Mouse (Mus musculus) embryonic facial prominence, embryonic 15.5 days (tissue): ENCODE measurements around the gene Rfc2. TPM values are rescaled to one million over a fixed set of nuclear protein-coding genes. Genes with fewer than 3 reads are reported as not detected.

Source experiments
- ATAC-seq: fragments of 200-750 bp; cut with Nextera tagmentation; 2 replicates; pipeline ENCODE4 v1.8.0; 2017; ENCODE audit warnings: low read depth, moderate TSS enrichment; ENCODE audit not compliant: insufficient number of reproducible peaks, low FRiP score, low TSS enrichment
- H3K27ac ChIP-seq: fragments of 300-500 bp; sonication (generic); replicated peaks from 2 replicates; pipeline ENCODE4 v1.5.1; 2015; ENCODE audit warnings: mild to moderate bottlenecking, inconsistent platforms
- H3K27me3 ChIP-seq: fragments of 300-500 bp; sonication (generic); 2 replicates; pipeline ENCODE4 v1.6.1; 2015; ENCODE audit warnings: inconsistent platforms
- H3K36me3 ChIP-seq: fragments of 300-500 bp; sonication (generic); 2 replicates; pipeline ENCODE4 v1.6.1; 2015; ENCODE audit warnings: mild to moderate bottlenecking, inconsistent platforms
- H3K4me1 ChIP-seq: fragments of 300-500 bp; sonication (generic); 2 replicates; pipeline ENCODE4 v1.6.1; 2015; ENCODE audit warnings: inconsistent platforms
- H3K4me2 ChIP-seq: fragments of 300-500 bp; sonication (generic); replicated peaks from 2 replicates; pipeline ENCODE4 v1.6.1; 2015; ENCODE audit warnings: mild to moderate bottlenecking, inconsistent platforms
- H3K4me3 ChIP-seq: fragments of 300-500 bp; sonication (generic); replicated peaks from 2 replicates; pipeline ENCODE4 v1.5.1; 2015; ENCODE audit warnings: mild to moderate bottlenecking, inconsistent platforms
- H3K9ac ChIP-seq: fragments of 300-500 bp; sonication (generic); 2 replicates; pipeline ENCODE4 v1.6.1; 2015; ENCODE audit warnings: inconsistent platforms
- H3K9me3 ChIP-seq: fragments of 300-500 bp; sonication (generic); replicated peaks from 2 replicates; pipeline ENCODE4 v1.6.1; 2016; ENCODE audit warnings: inconsistent platforms
- whole genome bisulfite sequencing: fragments of 180-500 bp; shearing (Covaris S2); methylation state at CpG from one replicate; pipeline ENCODE4 v1.1.7; 2015; 5-methylcytosine and 5-hydroxymethylcytosine counted together
- polyA plus RNA-seq: library from polyadenylated mRNA; unstranded; fragments of >200 nt; fragmentation: Nextera tagmentation; extraction: Ambion mirVana; gene quantifications from 2 replicates; pipeline ENCODE4 v1.2.1, GENCODE M21; 2015

Rfc2 gene
- polyA plus RNA-seq, 1 experiment from 2014 or later: 238 TPM

DNA sequence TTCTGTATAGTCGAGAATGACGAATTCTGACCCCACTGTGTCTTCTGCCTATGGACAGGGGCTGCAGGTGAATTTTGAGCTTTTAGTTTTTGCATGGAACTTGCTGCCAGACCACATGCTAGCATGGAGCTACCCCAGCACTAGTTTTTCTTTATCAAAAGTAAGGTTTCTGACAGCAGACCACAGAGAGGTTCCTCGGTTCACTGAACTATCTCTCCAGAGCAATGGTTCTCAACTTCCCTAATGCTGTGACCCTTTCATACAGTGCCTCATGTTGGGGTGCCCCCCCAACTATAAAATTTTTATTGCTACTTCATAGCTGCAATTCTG lies 2.7 kb downstream of the Rfc2 start:
- ATAC-seq: no peak
- peak overlapping the region; percentile 98 for H3K4me3 ChIP-seq
- H3K4me2 ChIP-seq: peak overlapping the region; percentile 77
- peaks cover 16% of the 10 kb centered on the region for H3K4me1 ChIP-seq
- H3K36me3 ChIP-seq: peaks cover 15% of the 10 kb centered on the region
- H3K9me3 ChIP-seq: no peaks in the 10 kb centered on the region
- H3K27ac ChIP-seq: no peak overlapping the region
- no peaks in the 10 kb centered on the region for H3K27me3 ChIP-seq
- no peak overlapping the region for H3K9ac ChIP-seq
- 64% methylated on average over 3 of the region's 3 CpGs for WGBS

DNA sequence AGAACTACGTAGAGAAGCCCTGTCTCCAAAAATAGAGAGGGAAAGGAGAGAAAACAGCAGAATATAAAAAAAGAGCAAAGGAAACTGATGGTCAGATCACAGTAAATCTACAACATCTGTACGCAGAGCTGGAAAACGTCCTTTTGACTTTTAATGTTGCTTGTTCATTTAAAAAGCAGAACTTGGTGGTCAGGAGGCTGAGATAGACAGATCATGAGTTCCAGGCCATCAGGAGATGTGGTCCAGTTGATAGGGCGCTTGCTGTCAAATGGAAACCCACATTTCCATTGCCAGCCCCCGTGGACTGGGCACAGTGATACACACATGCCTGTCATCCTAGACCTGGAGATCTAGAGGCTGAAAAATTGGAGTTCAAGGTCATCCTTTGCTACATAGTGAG lies 3.6 kb downstream of the Rfc2 start:
- whole genome bisulfite sequencing: 84% methylated on average over 5 of the region's 5 CpGs
- peaks cover 16% of the 10 kb centered on the region for H3K4me1 ChIP-seq
- H3K4me2 ChIP-seq: no peak overlapping the region
- ATAC-seq: no peak
- H3K4me3 ChIP-seq: no peak overlapping the region
- no peak overlapping the region for H3K27ac ChIP-seq
- H3K9me3 ChIP-seq: no peaks in the 10 kb centered on the region
- H3K27me3 ChIP-seq: no peaks in the 10 kb centered on the region
- peaks cover 17% of the 10 kb centered on the region for H3K36me3 ChIP-seq
- H3K9ac ChIP-seq: no peak overlapping the region

DNA sequence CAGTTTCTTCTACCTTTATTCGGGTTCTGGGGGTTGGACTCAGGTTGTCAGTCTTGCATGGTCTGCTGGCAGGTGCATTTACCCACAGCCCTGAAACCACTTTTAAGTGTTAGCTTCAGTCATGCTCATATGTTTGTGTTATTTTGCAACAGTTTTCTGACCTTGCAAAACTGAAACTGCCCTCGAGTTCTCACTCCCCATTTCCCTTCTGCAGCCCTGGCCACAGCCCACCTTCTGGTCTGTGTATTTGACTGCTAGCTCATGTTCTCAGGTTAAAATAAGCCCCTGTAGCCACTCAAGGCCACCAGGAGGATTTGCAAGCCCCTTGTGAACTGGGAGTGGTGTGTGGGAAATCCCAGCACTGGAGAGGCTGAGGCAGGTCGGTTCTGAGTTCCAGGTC lies 8.7 kb downstream of the Rfc2 start:
- no peaks in the 10 kb centered on the region for H3K27me3 ChIP-seq
- H3K4me2 ChIP-seq: no peak overlapping the region
- no peak overlapping the region for H3K9ac ChIP-seq
- H3K4me1 ChIP-seq: no peaks in the 10 kb centered on the region
- no peak overlapping the region for H3K4me3 ChIP-seq
- H3K36me3 ChIP-seq: peaks cover 57% of the 10 kb centered on the region
- 85% methylated on average over 3 of the region's 3 CpGs for WGBS
- no peaks in the 10 kb centered on the region for H3K9me3 ChIP-seq
- no peak overlapping the region for H3K27ac ChIP-seq
- ATAC-seq: no peak

DNA sequence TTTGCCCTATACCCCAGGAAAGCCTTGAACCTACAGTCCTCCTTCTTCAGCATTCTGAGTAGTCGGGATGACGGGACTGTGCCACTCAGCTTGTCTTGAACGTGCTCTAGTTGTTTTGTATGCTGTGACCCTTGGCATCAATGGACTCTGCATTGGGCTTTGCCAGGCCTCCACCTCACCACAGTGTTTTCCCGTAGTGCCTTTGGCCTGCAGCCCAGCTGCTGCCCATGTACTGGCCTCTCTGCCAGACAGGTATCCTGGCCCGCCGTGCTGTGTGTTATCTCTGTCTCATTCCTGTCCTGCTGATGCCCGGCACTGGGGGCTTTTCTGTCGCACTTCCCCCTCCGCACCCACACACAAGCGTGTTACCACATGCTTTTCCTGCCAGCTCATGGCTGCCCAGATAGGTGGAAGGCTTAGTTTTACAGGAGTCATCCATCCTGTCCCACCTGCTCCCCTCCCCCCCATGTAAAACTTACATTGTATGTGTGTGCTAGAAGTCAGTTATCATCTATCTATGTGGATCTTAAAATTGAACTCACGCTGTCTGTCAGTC lies 10.9 kb downstream of the Rfc2 start:
- Histone ChIP-seq H3K4me2 (no peak overlapping the region), H3K27ac (no peak overlapping the region), H3K27me3 (no peaks in the 10 kb centered on the region), H3K9me3 (no peaks in the 10 kb centered on the region), H3K36me3 (peaks cover 74% of the 10 kb centered on the region), H3K4me3 (no peak overlapping the region), H3K4me1 (no peaks in the 10 kb centered on the region), H3K9ac (no peak overlapping the region)
- 82% methylated on average over 11 of the region's 11 CpGs for WGBS
- ATAC-seq: no peak

DNA sequence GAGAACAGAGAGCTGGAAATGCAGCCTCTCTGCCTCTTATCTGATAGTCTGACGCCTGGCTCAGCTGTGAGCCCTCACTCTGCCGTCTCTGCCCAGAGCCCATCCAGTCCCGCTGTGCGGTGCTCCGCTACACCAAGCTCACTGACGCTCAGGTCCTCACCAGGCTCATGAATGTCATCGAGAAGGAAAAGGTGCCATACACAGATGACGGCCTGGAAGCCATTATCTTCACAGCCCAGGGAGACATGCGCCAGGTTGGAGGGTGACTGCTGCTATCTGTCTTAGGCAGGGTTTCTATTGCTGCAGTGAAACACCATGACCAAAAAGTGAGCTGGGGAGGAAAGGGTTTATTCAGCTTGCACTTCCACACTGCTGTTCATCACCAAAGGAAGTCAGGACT lies 11.9 kb downstream of the Rfc2 start:
- Histone ChIP-seq H3K4me1 (no peaks in the 10 kb centered on the region), H3K27me3 (no peaks in the 10 kb centered on the region), H3K9ac (no peak overlapping the region), H3K9me3 (no peaks in the 10 kb centered on the region), H3K4me2 (no peak overlapping the region), H3K36me3 (peaks cover 79% of the 10 kb centered on the region), H3K4me3 (no peak overlapping the region), H3K27ac (no peak overlapping the region)
- 83% methylated on average over 9 of the region's 9 CpGs for WGBS
- ATAC-seq: no peak

DNA sequence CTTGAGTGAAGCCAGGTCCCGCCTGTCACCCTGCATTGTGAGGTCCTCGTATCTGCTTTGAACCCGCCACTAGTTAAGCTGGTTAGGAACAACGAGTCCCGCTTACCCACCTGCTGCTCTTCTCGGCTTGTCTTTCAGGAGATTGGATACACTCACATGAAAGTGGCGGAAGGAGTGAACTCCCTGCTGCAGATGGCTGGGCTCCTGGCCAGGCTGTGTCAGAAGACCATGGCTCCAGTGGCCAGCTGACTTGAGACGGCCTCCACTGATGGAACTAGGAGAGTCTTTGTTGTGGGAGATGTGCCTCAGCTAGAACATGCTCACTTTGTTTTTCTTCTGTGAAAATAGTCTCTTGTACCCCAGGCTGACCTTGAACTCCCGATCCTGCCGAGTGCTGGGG lies 16.5 kb downstream of the Rfc2 start:
- no peak overlapping the region for H3K4me3 ChIP-seq
- no peaks in the 10 kb centered on the region for H3K9me3 ChIP-seq
- peaks cover 65% of the 10 kb centered on the region for H3K36me3 ChIP-seq
- WGBS: 81% methylated on average over 10 of the region's 10 CpGs
- no peak overlapping the region for H3K9ac ChIP-seq
- no peaks in the 10 kb centered on the region for H3K27me3 ChIP-seq
- no peak overlapping the region for H3K4me2 ChIP-seq
- no peaks in the 10 kb centered on the region for H3K4me1 ChIP-seq
- no peak for ATAC-seq
- no peak overlapping the region for H3K27ac ChIP-seq

DNA sequence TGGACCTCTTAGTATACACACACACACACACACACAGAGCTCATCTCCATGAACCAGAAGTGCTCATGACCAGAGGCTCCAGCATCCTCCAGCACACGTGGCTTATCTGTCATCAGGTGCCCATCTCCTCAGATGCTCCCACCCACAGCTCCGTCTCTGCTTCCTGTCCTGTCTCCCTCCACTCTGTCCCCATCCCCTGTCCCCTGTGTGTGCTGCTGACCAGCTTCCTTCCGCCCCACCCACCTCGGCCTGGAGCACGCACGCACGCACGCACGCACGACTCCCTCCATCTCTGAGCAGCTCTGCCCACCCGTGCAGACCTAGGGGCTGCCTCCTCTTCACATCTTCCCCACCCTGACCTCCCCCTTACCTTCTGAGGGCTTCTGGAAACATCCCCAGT lies 23.2 kb downstream of the Rfc2 start:
- no peak overlapping the region for H3K27ac ChIP-seq
- H3K4me3 ChIP-seq: no peak overlapping the region
- H3K4me1 ChIP-seq: peaks cover 5% of the 10 kb centered on the region; the same call in 1 of the 2 replicates
- H3K9me3 ChIP-seq: no peaks in the 10 kb centered on the region
- peaks cover 3% of the 10 kb centered on the region; the same call in 1 of the 2 replicates for H3K36me3 ChIP-seq
- WGBS: 73% methylated on average over 11 of the region's 11 CpGs
- ATAC-seq: no peak
- H3K27me3 ChIP-seq: no peaks in the 10 kb centered on the region
- H3K4me2 ChIP-seq: no peak overlapping the region
- H3K9ac ChIP-seq: no peak overlapping the region

DNA sequence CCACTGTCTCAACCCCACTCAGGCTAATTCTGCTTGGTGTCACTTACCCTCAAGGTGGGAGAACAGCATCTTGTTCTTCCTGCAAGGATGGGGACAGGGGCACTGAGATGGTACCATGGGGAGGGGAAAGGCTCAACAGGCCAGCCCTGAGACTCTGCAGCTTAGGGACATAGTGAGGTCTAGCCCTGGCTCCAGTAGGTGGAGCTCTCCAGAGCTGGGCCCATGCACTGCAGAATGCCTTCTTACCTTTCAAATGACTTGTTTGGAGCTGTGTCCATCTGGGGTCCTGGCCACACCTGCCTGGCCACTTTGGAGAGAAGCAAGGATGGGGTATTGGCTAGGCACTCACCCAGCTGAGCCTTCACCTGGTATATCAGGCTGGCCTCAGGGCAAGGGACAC lies 25.1 kb downstream of the Rfc2 start:
- Histone ChIP-seq H3K4me3 (no peak overlapping the region), H3K9ac (no peak overlapping the region), H3K9me3 (no peaks in the 10 kb centered on the region), H3K27me3 (no peaks in the 10 kb centered on the region), H3K4me2 (no peak overlapping the region), H3K4me1 (peaks cover 5% of the 10 kb centered on the region; the same call in 1 of the 2 replicates), H3K27ac (no peak overlapping the region), H3K36me3 (no peaks in the 10 kb centered on the region)
- no peak for ATAC-seq

DNA sequence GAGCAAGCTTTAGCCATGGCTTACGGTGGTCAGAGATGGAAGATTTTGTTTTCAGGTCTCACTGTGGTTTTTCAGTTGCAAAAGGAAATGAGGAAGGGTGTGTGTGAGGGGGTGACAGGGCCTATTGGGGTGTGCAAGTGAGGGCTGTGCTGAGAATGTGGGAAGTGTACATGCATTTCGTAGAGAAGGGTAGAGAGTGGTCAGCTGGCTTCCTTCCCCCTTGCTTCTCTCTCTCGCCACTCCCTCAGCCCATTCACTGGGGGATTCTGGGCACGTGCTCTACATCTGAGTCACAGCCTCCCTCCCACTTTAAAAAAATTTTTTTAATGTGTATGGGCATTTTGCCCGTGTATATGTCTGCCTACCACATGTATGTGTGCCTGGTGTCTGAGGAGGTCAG lies 26.0 kb downstream of the Rfc2 start:
- no peak overlapping the region for H3K4me2 ChIP-seq
- no peaks in the 10 kb centered on the region for H3K27me3 ChIP-seq
- H3K4me3 ChIP-seq: no peak overlapping the region
- peaks cover 5% of the 10 kb centered on the region; the same call in 1 of the 2 replicates for H3K4me1 ChIP-seq
- no peaks in the 10 kb centered on the region for H3K9me3 ChIP-seq
- no peak for ATAC-seq
- 48% methylated on average over 5 of the region's 5 CpGs for WGBS
- H3K9ac ChIP-seq: no peak overlapping the region
- no peaks in the 10 kb centered on the region for H3K36me3 ChIP-seq
- no peak overlapping the region for H3K27ac ChIP-seq

DNA sequence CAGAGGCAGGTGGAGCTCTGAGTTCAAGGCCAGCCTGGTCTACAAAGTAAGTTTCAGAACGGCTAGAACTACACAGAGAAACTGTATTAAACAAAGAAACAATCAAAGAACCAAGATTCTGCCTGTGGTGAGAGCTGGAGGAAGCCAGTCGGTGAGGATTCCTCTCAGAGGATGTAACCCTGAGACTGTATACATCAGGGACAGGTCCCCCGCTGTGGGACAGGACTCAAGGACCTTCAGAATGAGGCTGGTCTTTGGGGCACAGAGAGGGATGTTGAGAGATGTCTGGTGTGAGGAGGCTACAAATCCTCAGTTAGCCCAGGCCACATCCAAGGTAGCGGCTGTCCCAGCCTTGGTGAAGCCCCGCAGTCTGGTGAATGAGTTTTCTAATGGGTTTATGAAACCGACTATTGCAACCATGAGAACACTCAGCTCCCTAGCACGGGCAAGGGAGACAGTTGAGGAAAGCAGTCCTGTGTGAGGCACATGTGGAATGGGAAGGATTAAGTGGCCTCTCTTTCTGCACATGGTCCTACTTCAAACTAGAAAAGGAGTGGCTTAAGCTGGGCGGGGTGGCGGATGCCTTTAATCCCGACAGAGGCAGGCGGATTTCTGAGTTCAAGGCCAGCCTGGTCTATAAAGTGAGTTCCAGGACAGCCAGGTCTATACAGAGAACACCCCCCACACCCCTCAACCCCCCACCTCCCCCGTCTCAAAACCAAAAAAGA lies 28.9 kb downstream of the Rfc2 start:
- H3K27me3 ChIP-seq: no peaks in the 10 kb centered on the region
- H3K36me3 ChIP-seq: no peaks in the 10 kb centered on the region
- H3K4me3 ChIP-seq: no peak overlapping the region
- H3K9me3 ChIP-seq: no peaks in the 10 kb centered on the region
- no peak for ATAC-seq
- peaks cover 5% of the 10 kb centered on the region; the same call in 1 of the 2 replicates for H3K4me1 ChIP-seq
- H3K9ac ChIP-seq: no peak overlapping the region
- no peak overlapping the region for H3K27ac ChIP-seq
- H3K4me2 ChIP-seq: no peak overlapping the region
- WGBS: 83% methylated on average over 12 of the region's 12 CpGs

DNA sequence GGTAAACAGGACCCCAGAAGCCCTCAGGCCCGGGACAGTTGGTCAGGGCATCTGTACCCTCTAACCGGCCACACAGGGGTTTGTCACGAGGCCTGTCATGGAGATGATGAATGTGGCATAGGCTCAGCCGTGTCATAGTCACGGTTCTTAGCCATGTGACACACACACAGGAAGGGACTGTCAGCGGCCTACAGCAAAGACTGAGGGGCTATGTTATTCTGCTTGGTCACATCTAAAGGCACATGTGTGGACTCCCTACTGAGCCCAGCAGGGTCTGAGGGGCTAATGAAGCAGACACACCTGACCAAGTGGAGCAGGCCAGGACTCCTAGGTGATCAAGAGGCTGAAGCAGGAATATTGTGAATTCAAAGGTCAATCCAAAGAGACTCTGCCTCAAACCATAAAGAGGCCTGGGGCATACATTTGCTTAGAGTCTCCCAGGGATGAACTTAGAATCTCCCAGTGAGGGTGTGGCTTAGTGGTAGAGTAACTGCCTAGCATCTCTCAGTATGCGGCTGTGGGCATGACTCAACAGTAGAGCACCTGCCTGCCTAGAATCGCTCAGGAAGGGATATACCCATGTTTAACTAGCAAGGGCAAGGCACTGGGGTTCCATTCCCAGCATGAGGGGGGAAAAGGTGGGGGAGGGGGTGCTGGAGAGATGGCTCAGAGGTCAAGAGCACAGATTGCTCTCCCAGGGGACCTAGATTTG lies 30.8 kb downstream of the Rfc2 start:
- no peak overlapping the region for H3K4me2 ChIP-seq
- peaks cover 4% of the 10 kb centered on the region for H3K36me3 ChIP-seq
- H3K27me3 ChIP-seq: no peaks in the 10 kb centered on the region
- H3K9ac ChIP-seq: no peak overlapping the region
- ATAC-seq: no peak
- no peak overlapping the region for H3K27ac ChIP-seq
- no peak overlapping the region for H3K4me3 ChIP-seq
- H3K9me3 ChIP-seq: no peaks in the 10 kb centered on the region
- peaks cover 5% of the 10 kb centered on the region; the same call in 1 of the 2 replicates for H3K4me1 ChIP-seq
- WGBS: 67% methylated on average over 8 of the region's 8 CpGs
